Mouse (Mus musculus) layer of hippocampus, adult 18-20 months (tissue): ENCODE results near the gene Olfr105-ps. TPM values are rescaled to one million over a fixed set of nuclear protein-coding genes. Genes with fewer than 3 reads are reported as not detected.

Experiments used
- DNase-seq, 2 experiments: peaks; one replicate each; pipeline ENCODE4 v3.0.0; 2022; ENCODE audit warnings: low spot score in 2 of 2
- long read RNA-seq: library from polyadenylated mRNA; stranded (forward); transcript quantifications from one replicate; pipeline ENCODE4 v2.0.0, GENCODE M21; 2021
- total RNA-seq, 2 experiments: library from RNA; stranded (reverse); gene quantifications; 2 replicates each; pipeline ENCODE4 v1.2.3; 2021

The Olfr105-ps gene
- total RNA-seq: not detected
- long read RNA-seq: 0 reads

DNA sequence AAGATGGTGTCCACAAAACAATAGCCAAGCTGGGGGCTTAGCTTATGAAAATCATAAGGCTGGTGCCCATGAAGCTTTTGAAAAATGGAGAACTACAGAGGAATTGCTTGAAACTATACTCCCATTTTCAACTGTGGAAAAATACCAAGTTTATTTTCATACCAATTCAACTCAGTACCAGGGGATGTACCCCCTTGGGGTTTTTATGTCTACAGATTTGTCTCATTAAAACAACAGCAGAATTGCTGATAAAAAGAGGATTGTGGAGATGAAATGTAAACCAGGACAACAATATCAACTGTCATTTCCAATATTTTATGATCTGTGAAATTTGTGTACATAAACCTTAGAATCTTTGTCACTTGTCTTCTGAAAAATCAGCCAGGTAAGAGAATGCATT lies at the start of gene Olfr105-ps:
Gene Olfr105-ps (plus strand): TSS at position 301 of the 400 bp plus-strand sequence.
- no peak for DNase-seq

DNA sequence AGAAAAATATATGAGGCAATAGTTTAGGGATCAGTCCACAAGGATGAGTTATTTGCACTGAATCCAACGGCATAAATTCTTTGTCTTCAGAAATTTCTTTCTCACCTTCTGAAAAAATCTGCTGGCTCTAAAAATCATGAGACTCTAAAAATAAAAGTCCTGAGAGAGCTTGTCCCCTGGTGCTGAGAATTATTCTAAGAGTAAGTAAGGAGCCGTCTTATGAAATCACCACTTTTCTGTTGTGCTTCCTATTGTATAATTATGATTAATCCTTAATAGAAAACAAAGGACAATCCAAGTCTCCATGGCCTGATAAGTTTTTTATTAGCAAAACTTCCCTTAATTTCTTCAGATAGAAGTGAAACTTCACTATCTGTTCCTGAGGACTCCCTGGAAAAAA lies 39.2 kb upstream of the Olfr105-ps start, which contains the start of gene Olfr103:
Gene Olfr103 (minus strand): TSS at position 101 of the 400 bp plus-strand sequence.
- no peak for DNase-seq

DNA sequence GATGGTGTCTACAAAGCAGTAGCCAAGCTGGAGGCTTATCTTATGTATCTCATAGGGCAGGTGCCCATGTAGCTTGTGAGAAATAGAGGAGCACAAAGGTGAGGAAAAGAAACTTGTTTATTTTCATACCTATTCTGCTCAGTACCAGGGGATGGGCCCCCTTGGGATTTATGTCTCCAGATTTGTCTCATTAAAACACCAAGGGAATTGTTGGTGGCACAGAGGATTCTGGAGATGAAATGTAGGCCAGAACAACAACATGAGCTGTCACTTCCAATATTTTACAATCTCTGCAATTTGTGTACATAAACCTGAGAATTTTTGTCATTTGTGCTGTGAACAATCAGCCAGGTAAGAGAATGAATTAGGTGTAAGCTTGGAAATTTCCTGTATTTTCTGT lies 19.6 kb upstream of the Olfr105-ps start, which contains the start of gene Olfr104-ps:
Gene Olfr104-ps (plus strand): TSS at position 301 of the 400 bp plus-strand sequence.
- no peak for DNase-seq

GRCm38 (mm10) chr17:37390093-37390492 lies 11.3 kb downstream of the Olfr105-ps start, which contains the start of gene Olfr106-ps:
TSS of gene Olfr106-ps (plus strand) at chr17:37390393.
- DNase-seq: no peak

DNA sequence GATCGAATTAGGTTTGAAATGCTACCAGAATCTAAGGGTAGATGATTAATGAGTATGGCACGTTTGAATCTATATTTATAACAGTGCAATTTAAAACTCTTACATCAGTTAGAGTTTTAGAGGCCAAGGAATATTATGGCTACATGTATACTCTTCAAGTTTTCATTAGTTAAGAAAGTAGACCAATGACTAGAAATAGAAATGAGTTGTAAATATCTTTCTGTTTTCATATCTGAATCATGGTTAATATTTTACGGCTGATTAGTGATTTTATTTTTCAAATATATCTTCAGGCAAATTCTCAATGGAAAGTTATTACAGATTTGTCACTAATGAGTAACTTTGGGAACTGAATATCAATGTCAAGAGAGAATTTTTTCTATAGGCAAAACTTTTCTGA lies 20.1 kb downstream of the Olfr105-ps start, which contains the start of gene Olfr107:
Gene Olfr107 (plus strand): TSS at position 301 of the 400 bp plus-strand sequence.
- no peak for DNase-seq

GRCm38 (mm10) chr17:37413380-37413779 lies 34.5 kb downstream of the Olfr105-ps start:
- no peak for DNase-seq

Other genes with a start within 250 kb of the Olfr105-ps start
- gene Olfr93, start 217.5 kb upstream of the Olfr105-ps start, total RNA-seq: not detected
- not detected for gene Ubd, start 185.1 kb upstream of the Olfr105-ps start, total RNA-seq
- not detected for gene Olfr94, start 178.0 kb upstream of the Olfr105-ps start, total RNA-seq
- gene Olfr95, start 165.9 kb upstream of the Olfr105-ps start, total RNA-seq: not detected
- gene Olfr96, start 158.9 kb upstream of the Olfr105-ps start, total RNA-seq: not detected
- gene Olfr97, start 141.7 kb upstream of the Olfr105-ps start, total RNA-seq: not detected
- not detected for gene Olfr98, start 115.3 kb upstream of the Olfr105-ps start, total RNA-seq
- 1 to 10 TPM; 2.6 to 2.8 TPM for gene H2-M3, start 108.8 kb upstream of the Olfr105-ps start, total RNA-seq
- gene Olfr99, start 95.6 kb upstream of the Olfr105-ps start, total RNA-seq: not detected
- not detected for gene Olfr101, start 74.7 kb upstream of the Olfr105-ps start, total RNA-seq
- not detected for gene Olfr102, start 62.0 kb upstream of the Olfr105-ps start, total RNA-seq
- not detected for gene Olfr103, start 39.3 kb upstream of the Olfr105-ps start, total RNA-seq
- not detected for gene Olfr104-ps, start 19.5 kb upstream of the Olfr105-ps start, total RNA-seq
- gene Olfr106-ps, start 11.4 kb downstream of the Olfr105-ps start, total RNA-seq: not detected
- gene Olfr107, start 20.2 kb downstream of the Olfr105-ps start, total RNA-seq: not detected
- not detected for gene Olfr108, start 66.4 kb downstream of the Olfr105-ps start, total RNA-seq
- not detected for gene Olfr109, start 79.9 kb downstream of the Olfr105-ps start, total RNA-seq
- not detected for gene H2-M2, start 104.5 kb downstream of the Olfr105-ps start, total RNA-seq
- gene Olfr110, start 113.4 kb downstream of the Olfr105-ps start, total RNA-seq: not detected
- not detected for gene Olfr111, start 129.0 kb downstream of the Olfr105-ps start, total RNA-seq
- not detected for gene Olfr112, start 190.4 kb downstream of the Olfr105-ps start, total RNA-seq
- gene Olfr113, start 198.6 kb downstream of the Olfr105-ps start, total RNA-seq: not detected
- not detected for gene Olfr114, start 213.7 kb downstream of the Olfr105-ps start, total RNA-seq
- gene Olfr115, start 248.1 kb downstream of the Olfr105-ps start, total RNA-seq: not detected
- not detected for gene Olfr116, start 248.2 kb downstream of the Olfr105-ps start, total RNA-seq